Mouse (Mus musculus) cerebellum, postnatal 25 days (tissue): ENCODE data around the gene Kdelr2.
A peak's percentile ranks its signal among the peaks of the same experiment; 100 is the strongest.

Experiments used
- DNase-seq, 2 experiments: peaks; one replicate each; pipeline ENCODE4 v3.0.0; 2021; ENCODE audit warnings: mixed read lengths in 2 of 2

Gene Kdelr2

GRCm38 (mm10) chr5:143401556-143401955 lies 2.1 kb upstream of the Kdelr2 start:
- no peak for DNase-seq

GRCm38 (mm10) chr5:143404148-143404930 lies 701 bp downstream of the Kdelr2 start:
- DNase-seq = no peak

- no peak for DNase-seq
Measured at GRCm38 (mm10) chr5:143405200-143405599, 1.6 kb downstream of the Kdelr2 start.

GRCm38 (mm10) chr5:143406548-143406947 lies 2.9 kb downstream of the Kdelr2 start:
- no peak for DNase-seq

- no peak for DNase-seq
Measured at GRCm38 (mm10) chr5:143409239-143409638, 5.6 kb downstream of the Kdelr2 start.

GRCm38 (mm10) chr5:143410841-143411395 lies 7.3 kb downstream of the Kdelr2 start:
- no peak for DNase-seq

GRCm38 (mm10) chr5:143421484-143421883 lies 17.8 kb downstream of the Kdelr2 start:
- no peak for DNase-seq

- DNase-seq = no peak
Measured at GRCm38 (mm10) chr5:143422990-143423389, 19.4 kb downstream of the Kdelr2 start.

- peak; percentile 58 to 75 for DNase-seq
Measured at GRCm38 (mm10) chr5:143423899-143424519, 20.4 kb downstream of the Kdelr2 start.

GRCm38 (mm10) chr5:143434421-143434820 lies 30.8 kb downstream of the Kdelr2 start:
- DNase-seq = peak; percentile 47 to 75

GRCm38 (mm10) chr5:143441298-143441697 lies 37.7 kb downstream of the Kdelr2 start:
- DNase-seq = no peak

GRCm38 (mm10) chr5:143441753-143442152 lies 38.1 kb downstream of the Kdelr2 start:
- no peak for DNase-seq

- DNase-seq = no peak
Measured at GRCm38 (mm10) chr5:143463671-143464070, 60.0 kb downstream of the Kdelr2 start.

- DNase-seq = peak; percentile 91 to 95
Measured at GRCm38 (mm10) chr5:143464100-143464756, 60.6 kb downstream of the Kdelr2 start, which contains the start of gene Daglb. Gene Daglb (plus strand): TSS chr5:143464584.

- no peak for DNase-seq
Measured at GRCm38 (mm10) chr5:143464757-143465118, 61.1 kb downstream of the Kdelr2 start.

- peak in 1 of 2 experiments; percentile 16 for DNase-seq
Measured at GRCm38 (mm10) chr5:143465156-143466085, 61.8 kb downstream of the Kdelr2 start.

GRCm38 (mm10) chr5:143466891-143467669 lies 63.4 kb downstream of the Kdelr2 start:
- DNase-seq = no peak

GRCm38 (mm10) chr5:143467931-143468330 lies 64.3 kb downstream of the Kdelr2 start:
- no peak for DNase-seq

- DNase-seq = no peak
Measured at GRCm38 (mm10) chr5:143469628-143470027, 66.0 kb downstream of the Kdelr2 start.

GRCm38 (mm10) chr5:143470421-143471164 lies 67.0 kb downstream of the Kdelr2 start:
- peak; percentile 84 to 88 for DNase-seq

- DNase-seq = no peak
Measured at GRCm38 (mm10) chr5:143471165-143471546, 67.5 kb downstream of the Kdelr2 start.
